Mouse (Mus musculus) embryonic facial prominence, embryonic 10.5 days (tissue): Measurements from ENCODE around the gene 1700016D06Rik. TPM values are rescaled to one million over a fixed set of nuclear protein-coding genes. Genes with fewer than 3 reads are reported as not detected.
"Not testable (repeated sequence)": the region's sequence is repeated elsewhere in the genome, so short reads cannot be mapped to it uniquely, and the experiment has no call there.

ENCODE experiments used
- DNase-seq: peaks from one replicate; pipeline ENCODE4 v3.0.0-alpha.2; 2017; ENCODE audit warnings: low spot score
- H3K27ac ChIP-seq: fragments of 300-500 bp; sonication (generic); replicated peaks from 2 replicates; pipeline ENCODE4 v1.5.1; 2016; ENCODE audit warnings: mild to moderate bottlenecking
- H3K27me3 ChIP-seq: fragments of 300-500 bp; sonication (generic); replicated peaks from 2 replicates; pipeline ENCODE4 v1.6.1; 2016; ENCODE audit warnings: low read depth, mild to moderate bottlenecking; ENCODE audit not compliant: poor library complexity, severe bottlenecking
- H3K36me3 ChIP-seq: fragments of 300-500 bp; sonication (generic); replicated peaks from 2 replicates; pipeline ENCODE4 v1.6.1; 2016; ENCODE audit warnings: mild to moderate bottlenecking, moderate library complexity
- H3K4me1 ChIP-seq: fragments of 300-500 bp; sonication (generic); 2 replicates; pipeline ENCODE4 v1.6.1; 2016
- H3K4me3 ChIP-seq: fragments of 300-500 bp; sonication (generic); 2 replicates; pipeline ENCODE4 v1.5.1; 2016; ENCODE audit warnings: mild to moderate bottlenecking, moderate library complexity
- H3K9me3 ChIP-seq: fragments of 300-500 bp; sonication (generic); 2 replicates; pipeline ENCODE4 v1.6.1; 2016; ENCODE audit warnings: mild to moderate bottlenecking
- WGBS: fragments of 180-500 bp; shearing (Covaris S2); methylation state at CpG from one replicate; pipeline ENCODE4 v1.1.7; 2016; 5-methylcytosine and 5-hydroxymethylcytosine counted together
- polyA plus RNA-seq: library from polyadenylated mRNA; unstranded; fragments of >200 nt; fragmentation: Nextera tagmentation; extraction: Ambion mirVana; gene quantifications from 2 replicates; pipeline ENCODE4 v1.2.1, GENCODE M21; 2016

1700016D06Rik gene
- polyA plus RNA-seq, 1 experiment from 2014 or later: not detected

DNA sequence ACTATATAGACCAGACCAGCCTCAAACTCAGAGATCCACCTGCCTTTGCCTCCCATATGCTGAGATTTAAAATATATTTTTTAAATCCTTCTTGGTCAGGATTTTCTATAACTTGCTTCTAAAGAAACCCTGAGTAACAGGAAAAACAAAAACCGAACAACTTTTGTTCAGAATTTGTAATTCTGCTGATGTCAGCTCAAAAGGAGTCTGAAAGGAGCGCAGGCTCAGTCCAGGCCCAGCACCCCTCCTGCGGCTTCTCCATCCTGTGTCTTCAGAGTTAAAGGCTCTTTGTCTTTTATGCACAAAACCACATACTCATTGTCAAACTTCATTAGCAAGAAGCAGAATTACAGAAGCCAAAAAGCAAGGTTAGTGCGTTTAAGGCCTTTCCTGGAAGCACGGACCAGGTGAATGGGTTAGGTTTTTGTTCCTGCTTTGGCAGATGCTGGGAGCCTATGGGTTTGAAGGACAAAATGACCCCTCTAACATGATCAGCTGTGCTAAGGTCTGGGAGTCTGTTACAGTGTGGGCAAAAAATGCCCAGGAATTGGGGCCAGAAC, 1.3 kb downstream of the 1700016D06Rik start:
- no peak for DNase-seq
- Histone ChIP-seq H3K27me3 (peaks cover 17% of the 10 kb centered on the region), H3K9me3 (no peaks in the 10 kb centered on the region), H3K4me1 (peaks cover 12% of the 10 kb centered on the region), H3K27ac (no peak overlapping the region), H3K4me3 (no peak overlapping the region), H3K36me3 (no peaks in the 10 kb centered on the region)
- 80% methylated on average over 5 of the region's 5 CpGs for WGBS

GRCm38 (mm10) chr8:11697467-11697866, 3.4 kb downstream of the 1700016D06Rik start:
- no peak for DNase-seq
- Histone ChIP-seq H3K27me3 (peaks cover 17% of the 10 kb centered on the region), H3K36me3 (no peaks in the 10 kb centered on the region), H3K27ac (no peak overlapping the region), H3K4me1 (peaks cover 12% of the 10 kb centered on the region), H3K4me3 (no peak overlapping the region), H3K9me3 (no peaks in the 10 kb centered on the region)
- 89% methylated on average over 7 of the region's 7 CpGs for WGBS

GRCm38 (mm10) chr8:11696176-11696575, 4.7 kb downstream of the 1700016D06Rik start:
- H3K4me3 ChIP-seq: no peak overlapping the region
- H3K4me1 ChIP-seq: peaks cover 12% of the 10 kb centered on the region
- 92% methylated on average over 3 of the region's 3 CpGs for WGBS
- H3K9me3 ChIP-seq: no peaks in the 10 kb centered on the region
- H3K36me3 ChIP-seq: no peaks in the 10 kb centered on the region
- no peak for DNase-seq
- no peak overlapping the region for H3K27ac ChIP-seq
- peaks cover 12% of the 10 kb centered on the region for H3K27me3 ChIP-seq

DNA sequence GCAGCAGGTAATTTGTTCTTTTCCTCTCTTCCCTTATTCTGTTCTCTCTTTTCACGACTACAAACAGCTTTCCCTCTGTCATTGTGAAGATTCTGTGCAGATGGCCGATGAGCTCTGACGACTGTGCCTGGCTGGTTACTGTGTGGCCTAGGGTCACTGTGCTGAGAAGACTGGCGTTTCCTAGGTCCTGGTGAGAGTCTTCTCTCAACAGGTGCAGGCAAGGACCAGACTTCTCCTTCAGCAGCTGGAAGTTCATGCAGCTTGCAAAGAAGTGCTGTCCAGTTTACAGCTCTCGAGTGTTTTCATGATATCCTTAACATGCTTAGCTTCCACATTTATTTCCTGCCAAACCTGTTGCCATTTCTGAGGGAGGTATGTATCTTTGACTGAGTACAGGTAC, 6.9 kb downstream of the 1700016D06Rik start:
- Histone ChIP-seq H3K9me3 (no peaks in the 10 kb centered on the region), H3K27ac (no peak overlapping the region), H3K36me3 (no peaks in the 10 kb centered on the region), H3K4me1 (no peaks in the 10 kb centered on the region), H3K4me3 (no peak overlapping the region), H3K27me3 (no peaks in the 10 kb centered on the region; the same call in 1 of the 2 replicates)
- DNase-seq: no peak
- 79% methylated on average over 5 of the region's 5 CpGs for WGBS

DNA sequence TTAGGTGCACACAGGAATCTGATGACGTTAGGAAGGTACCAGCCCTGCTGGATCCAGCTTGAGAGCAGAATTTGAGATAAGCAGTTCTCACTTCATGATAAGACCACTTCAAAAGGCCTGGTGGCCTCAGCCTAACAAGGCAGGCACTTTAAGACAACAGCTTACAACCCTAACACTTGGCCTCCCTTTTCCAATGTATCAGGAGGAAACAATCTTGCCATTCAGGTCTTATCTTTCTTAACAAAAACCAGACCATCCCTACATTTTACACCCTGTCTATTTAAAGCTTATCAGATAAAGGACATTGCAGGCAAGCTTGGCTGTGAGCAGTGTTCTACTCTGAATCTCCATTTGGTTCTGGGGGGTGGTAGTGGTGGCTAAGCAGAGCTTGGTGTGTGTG, 8.4 kb downstream of the 1700016D06Rik start:
- DNase-seq: no peak
- H3K27ac ChIP-seq: no peak overlapping the region
- 79% methylated on average over 1 of the region's 1 CpGs for WGBS

DNA sequence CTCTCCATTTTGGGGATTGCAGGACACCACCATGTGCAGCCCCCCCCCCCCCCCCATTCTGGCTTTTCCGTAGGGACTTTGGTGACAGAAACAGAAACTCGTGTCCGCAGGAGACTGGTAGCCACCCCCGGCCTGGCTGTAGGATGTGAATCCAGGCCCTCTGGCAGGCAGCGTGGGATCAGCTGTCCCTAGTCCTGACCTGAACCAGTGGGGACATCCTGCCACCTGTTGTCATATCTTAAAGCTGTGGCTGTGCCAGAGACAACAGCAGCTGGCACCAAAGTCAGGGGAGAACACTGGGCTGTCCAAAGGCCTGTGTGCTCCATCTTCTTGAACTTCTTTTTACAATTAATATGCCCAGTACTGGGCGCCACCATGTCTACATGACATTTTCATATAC, 9.1 kb downstream of the 1700016D06Rik start:
- H3K4me1 ChIP-seq: no peaks in the 10 kb centered on the region
- DNase-seq: no peak
- H3K27me3 ChIP-seq: no peaks in the 10 kb centered on the region
- no peaks in the 10 kb centered on the region for H3K36me3 ChIP-seq
- no peak overlapping the region for H3K4me3 ChIP-seq
- 89% methylated on average over 6 of the region's 6 CpGs for WGBS
- H3K27ac ChIP-seq: no peak overlapping the region
- no peaks in the 10 kb centered on the region for H3K9me3 ChIP-seq

More for the DNA sequence above, 8.4 kb downstream of the 1700016D06Rik start:
- H3K9me3 ChIP-seq: no peaks in the 10 kb centered on the region
- no peaks in the 10 kb centered on the region for H3K36me3 ChIP-seq
- H3K4me1 ChIP-seq: no peaks in the 10 kb centered on the region
- no peaks in the 10 kb centered on the region; the same call in 1 of the 2 replicates for H3K27me3 ChIP-seq
- H3K4me3 ChIP-seq: no peak overlapping the region

- Histone ChIP-seq H3K27me3 (no peaks in the 10 kb centered on the region), H3K9me3 (no peaks in the 10 kb centered on the region), H3K27ac (no peak overlapping the region), H3K4me3 (no peak overlapping the region), H3K36me3 (no peaks in the 10 kb centered on the region), H3K4me1 (no peaks in the 10 kb centered on the region)
- 90% methylated on average over 6 of the region's 6 CpGs for WGBS
- DNase-seq: no peak
These were observed 9.6 kb downstream of the 1700016D06Rik start for GRCm38 (mm10) chr8:11691284-11691683.

GRCm38 (mm10) chr8:11689945-11690344, 10.9 kb downstream of the 1700016D06Rik start:
- Histone ChIP-seq H3K36me3 (no peaks in the 10 kb centered on the region), H3K27me3 (no peaks in the 10 kb centered on the region), H3K4me3 (no peak overlapping the region), H3K27ac (no peak overlapping the region), H3K4me1 (no peaks in the 10 kb centered on the region), H3K9me3 (no peaks in the 10 kb centered on the region)
- WGBS: 68% methylated on average over 7 of the region's 7 CpGs
- no peak for DNase-seq

- Histone ChIP-seq H3K27ac (no peak overlapping the region), H3K36me3 (no peaks in the 10 kb centered on the region), H3K9me3 (no peaks in the 10 kb centered on the region), H3K27me3 (no peaks in the 10 kb centered on the region), H3K4me1 (no peaks in the 10 kb centered on the region), H3K4me3 (no peak overlapping the region)
- DNase-seq: no peak
- whole genome bisulfite sequencing: 91% methylated on average over 5 of the region's 5 CpGs
These were observed 13.6 kb downstream of the 1700016D06Rik start for GRCm38 (mm10) chr8:11687251-11687650.

DNA sequence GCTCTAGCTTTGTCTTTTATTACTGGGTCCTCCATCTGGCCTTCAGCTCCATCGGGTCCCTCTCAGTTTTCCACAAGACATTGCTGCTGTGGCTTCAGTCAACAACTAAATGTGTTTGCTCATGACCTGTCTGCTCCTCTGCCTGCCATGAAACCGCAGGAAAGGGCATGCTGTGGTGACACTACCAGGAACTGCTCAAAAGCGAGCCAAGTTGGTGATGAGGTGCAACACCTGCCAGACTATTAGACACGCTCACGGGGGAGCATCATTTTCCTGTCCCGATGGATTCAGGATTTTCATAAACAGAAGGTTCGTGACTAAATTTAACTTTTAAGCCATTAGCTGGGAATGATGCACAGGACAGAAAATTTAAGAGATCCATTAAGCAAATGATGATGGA, 16.3 kb downstream of the 1700016D06Rik start:
- Histone ChIP-seq H3K9me3 (no peaks in the 10 kb centered on the region), H3K27ac (no peak overlapping the region), H3K27me3 (no peaks in the 10 kb centered on the region), H3K4me1 (no peaks in the 10 kb centered on the region), H3K36me3 (no peaks in the 10 kb centered on the region), H3K4me3 (no peak overlapping the region)
- 90% methylated on average over 7 of the region's 7 CpGs for WGBS
- no peak for DNase-seq

GRCm38 (mm10) chr8:11668308-11668707, 32.6 kb downstream of the 1700016D06Rik start:
- Histone ChIP-seq H3K4me1 (no peaks in the 10 kb centered on the region), H3K27me3 (no peaks in the 10 kb centered on the region), H3K36me3 (no peaks in the 10 kb centered on the region), H3K4me3 (no peak overlapping the region), H3K27ac (no peak overlapping the region), H3K9me3 (no peaks in the 10 kb centered on the region)
- WGBS: 72% methylated on average over 2 of the region's 2 CpGs
- no peak for DNase-seq

DNA sequence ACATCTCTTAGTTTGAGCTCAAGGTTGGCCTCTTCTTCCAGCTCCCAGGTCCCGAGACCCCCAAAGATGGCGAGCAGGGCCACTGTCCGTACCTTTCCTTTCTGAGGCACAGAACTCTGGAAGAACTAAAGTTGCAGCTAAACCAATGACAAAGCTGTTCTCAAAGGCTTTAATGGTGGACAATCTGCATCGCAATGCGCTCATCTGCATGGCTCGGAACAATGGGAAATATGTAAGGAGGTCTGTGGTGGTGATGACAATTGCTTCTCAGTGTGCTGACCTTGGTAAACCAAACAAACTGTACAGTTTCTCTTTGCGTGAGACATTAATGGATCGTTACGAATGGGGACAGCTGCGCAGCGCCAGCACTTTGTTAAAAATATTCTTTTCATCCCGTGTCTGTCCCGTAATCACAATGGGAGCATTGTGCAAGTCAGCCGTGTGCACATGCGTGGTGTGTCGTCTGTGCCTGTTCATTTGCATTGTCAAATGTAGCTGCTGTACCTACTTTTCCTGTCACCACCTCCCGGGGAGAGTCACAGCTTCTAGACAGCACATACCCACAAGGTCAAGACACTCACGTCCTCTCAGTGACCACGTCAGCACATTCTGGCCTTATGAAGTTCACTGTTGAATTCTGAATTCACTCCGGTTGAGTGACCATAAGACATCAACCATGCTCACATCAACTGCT, 34.7 kb downstream of the 1700016D06Rik start:
- H3K9me3 ChIP-seq, H3K4me3 ChIP-seq, DNase-seq, H3K4me1 ChIP-seq, H3K36me3 ChIP-seq, H3K27ac ChIP-seq, H3K27me3 ChIP-seq: not testable (repeated sequence)
- WGBS: 91% methylated on average over 20 of the region's 20 CpGs

DNA sequence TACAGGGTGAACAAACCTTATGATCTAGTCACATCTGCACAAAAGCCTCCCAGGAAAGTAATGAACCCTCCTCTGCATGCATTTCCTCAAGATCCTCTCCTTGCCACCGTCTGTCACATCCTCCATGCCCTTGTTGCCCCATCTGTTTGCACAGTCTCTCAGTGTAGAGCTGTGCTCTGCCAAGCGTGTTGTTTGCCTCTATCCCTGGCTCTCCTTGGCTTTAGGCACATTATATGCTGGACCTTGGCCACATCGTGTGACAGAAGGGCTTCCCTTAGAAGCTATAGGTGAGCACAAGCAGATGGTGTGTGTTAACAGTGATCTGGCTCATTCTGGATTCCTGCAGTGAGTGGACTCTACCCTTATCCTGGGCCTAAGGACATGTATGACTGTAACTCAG, 38.9 kb downstream of the 1700016D06Rik start:
- DNase-seq: no peak
- Histone ChIP-seq H3K27me3 (no peaks in the 10 kb centered on the region), H3K9me3 (no peaks in the 10 kb centered on the region), H3K4me3 (no peak overlapping the region), H3K4me1 (no peaks in the 10 kb centered on the region), H3K36me3 (no peaks in the 10 kb centered on the region), H3K27ac (no peak overlapping the region)
- 79% methylated on average over 3 of the region's 3 CpGs for WGBS
